Mouse (Mus musculus) megakaryocyte, embryonic 14.5 days (primary cell): Measurements from ENCODE around the gene Nalcn. TPM values are rescaled to one million over a fixed set of nuclear protein-coding genes. Genes with fewer than 3 reads are reported as not detected.

Experiments
- H3K27me3 ChIP-seq: replicated peaks from 2 replicates; pipeline ENCODE3; 2012; ENCODE audit warnings: inconsistent platforms
- H3K36me3 ChIP-seq: replicated peaks from 2 replicates; pipeline ENCODE3; 2012; ENCODE audit warnings: low read length, inconsistent platforms, mixed read lengths
- H3K4me1 ChIP-seq: 2 replicates; pipeline ENCODE4 v1.6.1; 2012; ENCODE audit warnings: inconsistent platforms
- H3K4me3 ChIP-seq: replicated peaks from 2 replicates; pipeline ENCODE3; 2012; ENCODE audit warnings: moderate library complexity, mild to moderate bottlenecking, inconsistent platforms
- H3K9me3 ChIP-seq: 2 replicates; pipeline ENCODE4 v1.6.1; 2012; ENCODE audit warnings: inconsistent platforms
- FLI1 ChIP-seq: IDR thresholded peaks from 2 replicates; pipeline ENCODE4 v1.6.1; 2012; ENCODE audit warnings: low read length, inconsistent platforms, mixed read lengths
- GATA1 ChIP-seq: IDR thresholded peaks from 3 replicates; pipeline ENCODE4 v1.6.1; 2012; ENCODE audit warnings: mixed read lengths, low read length, inconsistent platforms, borderline replicate concordance
- polyA plus RNA-seq: library from polyadenylated mRNA; stranded (reverse); fragments of >175 nt; gene quantifications from 2 replicates; pipeline ENCODE4 v1.2.3, GENCODE M21; 2012; ENCODE audit warnings: low replicate concordance; ENCODE audit not compliant: insufficient read depth

Gene Nalcn
- polyA plus RNA-seq, 1 experiment: not detected

GRCm38 (mm10) chr14:123239945-123240344, 387.0 kb downstream of the Nalcn start:
- no peak overlapping the region for H3K4me3 ChIP-seq
- no peaks in the 10 kb centered on the region for H3K9me3 ChIP-seq
- H3K27me3 ChIP-seq: no peaks in the 10 kb centered on the region

DNA sequence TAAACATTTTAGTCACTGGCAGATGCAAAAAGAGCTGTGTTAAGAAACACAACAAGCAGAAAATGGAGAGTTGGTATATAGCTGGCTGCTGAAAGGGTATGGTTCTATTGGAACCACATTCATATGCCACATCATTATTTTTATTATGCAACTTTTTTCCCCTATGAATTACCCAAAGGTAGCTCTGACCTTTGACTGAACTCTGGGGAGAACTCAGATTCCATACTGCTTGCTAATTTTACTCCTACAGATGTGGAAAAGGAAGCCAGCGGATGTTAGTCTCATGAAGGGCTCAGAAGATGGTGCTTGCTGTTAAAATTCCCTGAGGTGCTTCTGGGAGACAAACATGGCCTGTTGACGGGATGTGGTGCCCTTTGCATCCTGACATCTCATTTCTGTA, 389.9 kb downstream of the Nalcn start:
- no peak for TF ChIP-seq FLI1
- no peak for TF ChIP-seq GATA1

More at GRCm38 (mm10) chr14:123239945-123240344, 387.0 kb downstream of the Nalcn start:
- H3K36me3 ChIP-seq: no peaks in the 10 kb centered on the region
- H3K4me1 ChIP-seq: no peaks in the 10 kb centered on the region
- TF ChIP-seq FLI1 (no peak), GATA1 (no peak)

DNA sequence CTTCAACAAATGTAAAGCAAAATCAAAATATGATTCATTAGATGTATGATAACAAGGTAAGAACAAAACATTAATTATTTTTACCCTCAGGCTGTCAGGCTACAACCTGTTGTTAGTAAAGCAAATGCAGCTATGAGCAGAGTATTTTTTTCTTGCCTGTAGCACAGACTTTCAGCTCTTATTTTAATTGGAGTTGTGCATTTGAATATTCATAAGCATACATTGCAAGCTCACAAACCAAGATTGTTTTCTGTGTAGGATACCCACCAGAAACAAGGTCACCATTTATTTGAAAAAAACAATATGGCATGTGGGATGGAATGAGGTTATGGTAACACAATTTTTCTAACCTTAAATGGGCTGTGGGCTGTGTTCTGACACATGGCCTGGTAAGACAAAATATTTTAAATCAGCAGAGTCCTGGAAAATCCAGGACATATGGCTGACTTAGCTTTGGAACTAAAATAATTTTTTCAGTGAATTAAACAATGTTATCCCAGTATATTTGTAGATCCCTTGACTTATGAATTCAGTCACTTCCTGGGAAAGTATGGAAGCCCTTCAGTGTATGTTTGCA, 394.2 kb downstream of the Nalcn start:
- Histone ChIP-seq H3K4me3 (no peak overlapping the region), H3K27me3 (no peaks in the 10 kb centered on the region), H3K9me3 (no peaks in the 10 kb centered on the region), H3K4me1 (no peaks in the 10 kb centered on the region), H3K36me3 (no peaks in the 10 kb centered on the region)
- TF ChIP-seq FLI1 (no peak), GATA1 (no peak)

More for the DNA sequence above, 389.9 kb downstream of the Nalcn start:
- H3K9me3 ChIP-seq: no peaks in the 10 kb centered on the region
- no peak overlapping the region for H3K4me3 ChIP-seq
- H3K36me3 ChIP-seq: no peaks in the 10 kb centered on the region
- H3K4me1 ChIP-seq: no peaks in the 10 kb centered on the region
- H3K27me3 ChIP-seq: no peaks in the 10 kb centered on the region

Other genes with a start within 250 kb of the Nalcn start
- not detected in 2 replicates for gene Itgbl1, start 32.8 kb upstream of the Nalcn start, polyA plus RNA-seq